10 mouse cellular contexts compared by ENCODE assay signal in the genomic region with DNA sequence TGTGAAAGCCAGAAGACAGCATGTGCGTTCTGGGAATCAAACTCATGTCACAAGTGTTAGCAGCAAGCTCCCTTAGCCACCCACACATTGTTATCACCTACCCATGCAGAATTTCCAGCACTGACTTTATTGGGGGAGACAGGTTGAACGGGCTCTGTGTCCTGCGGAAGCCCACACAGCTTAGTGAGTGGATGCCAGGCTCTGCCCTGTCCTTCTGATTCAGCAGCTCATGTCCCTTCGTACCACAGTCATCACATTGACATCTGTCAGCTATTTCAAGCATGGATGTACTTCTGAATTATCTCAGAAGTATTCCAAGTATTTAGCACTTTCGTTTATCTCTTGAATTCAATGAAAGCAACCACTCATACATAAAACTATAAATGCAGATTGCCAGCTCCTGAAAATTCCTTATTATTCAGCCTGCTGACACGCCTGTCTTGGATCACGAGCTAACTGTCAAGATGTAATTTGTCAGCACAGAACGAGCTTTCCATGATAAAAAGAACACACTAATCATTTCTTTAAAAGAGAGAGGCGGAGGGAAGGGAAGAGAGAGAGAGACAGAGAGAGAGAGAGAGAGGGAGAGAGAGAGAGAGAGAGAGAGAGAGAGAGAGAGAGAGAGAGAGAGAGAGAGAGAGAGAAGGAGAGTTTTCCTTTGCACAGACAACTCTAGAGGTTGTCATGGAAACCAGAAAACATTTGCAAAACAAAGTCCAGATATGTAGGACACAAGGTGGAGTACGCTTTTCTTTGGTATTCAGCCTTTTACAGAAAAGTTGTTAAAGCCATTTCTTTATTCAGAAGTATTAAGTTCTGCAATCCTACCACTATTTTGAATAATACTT.
DNase-seq lines count a peak whose midpoint lies in the region; ATAC-seq and TF ChIP-seq lines count a peak whose summit lies in the region.
"Had no signal": no experiment of that assay in that cellular context is flagged by ENCODE, and none has a peak within 500 bp of the region (broad histone marks: within the 10 kb centered on the region; RNA-seq: fewer than 3 reads in every experiment).

No protein-coding gene starts in this region.

- H3K36me3 ChIP-seq in kidney, adult 2 months (ENCODE audit: control insufficient read depth, insufficient read depth, low read length) = no peaks in the 10 kb centered on the region
- H3K36me3 ChIP-seq in intestine, embryonic 16.5 days (ENCODE audit: control insufficient read depth, insufficient read depth, low read length) = no peaks in the 10 kb centered on the region
- H3K36me3 ChIP-seq in neural tube, embryonic 15.5 days = no peaks in the 10 kb centered on the region
- H3K36me3 ChIP-seq: embryonic facial prominence, embryonic 12.5 days had no signal

- no peak overlapping the region for H3K27ac ChIP-seq in kidney, adult 2 months (ENCODE audit: insufficient read depth, low read depth, low read length)
- H3K27ac ChIP-seq in intestine, embryonic 16.5 days (ENCODE audit: low read length) = no peak overlapping the region
- H3K27ac ChIP-seq in neural tube, embryonic 15.5 days (replicated peaks) = no peak overlapping the region
- H3K27ac ChIP-seq: embryonic facial prominence, embryonic 12.5 days had no signal

- peak; percentile 21 for DNase-seq in kidney, adult 2 months
- DNase-seq in kidney, postnatal 14 days = no peak
- DNase-seq in Muller cell, postnatal 12 days (ENCODE audit: inconsistent ontology term) = peak; percentile 89
- DNase-seq in adipocyte (ENCODE audit: low spot score) = peak; percentile 81
- DNase-seq: gastrocnemius, postnatal 36 days had no signal

- no peaks in the 10 kb centered on the region for H3K27me3 ChIP-seq in kidney, adult 2 months (replicated peaks; ENCODE audit: control insufficient read depth, insufficient read depth, low read length)
- H3K27me3 ChIP-seq in intestine, embryonic 16.5 days (replicated peaks; ENCODE audit: control insufficient read depth, insufficient read depth, low read length) = no peaks in the 10 kb centered on the region
- H3K27me3 ChIP-seq in neural tube, embryonic 15.5 days (replicated peaks) = no peaks in the 10 kb centered on the region
- H3K27me3 ChIP-seq: embryonic facial prominence, embryonic 12.5 days had no signal

- TF ChIP-seq POLR2A in kidney, adult 2 months (IDR thresholded peaks at IDR 0.05; ENCODE audit: low read depth, low read length) = no peak

- no peak for TF ChIP-seq CTCF in kidney, adult 2 months (conservative IDR thresholded peaks at IDR 0.05; ENCODE audit: insufficient read depth, insufficient read length, low read depth, low read length)

- 53% methylated on average over 10 of the region's 10 CpGs for WGBS in kidney, adult 2 months
- WGBS in intestine, embryonic 16.5 days = 48% methylated on average over 10 of the region's 10 CpGs
- WGBS in neural tube, embryonic 15.5 days = 43% methylated on average over 10 of the region's 10 CpGs

- no peak overlapping the region for H3K9ac ChIP-seq in intestine, embryonic 16.5 days (ENCODE audit: low read depth, low read length)
- no peak overlapping the region for H3K9ac ChIP-seq in neural tube, embryonic 15.5 days (replicated peaks)
- H3K9ac ChIP-seq: embryonic facial prominence, embryonic 12.5 days had no signal

- H3K4me3 ChIP-seq in kidney, adult 2 months (ENCODE audit: insufficient read depth, low read depth, low read length) = no peak overlapping the region
- no peak overlapping the region for H3K4me3 ChIP-seq in intestine, embryonic 16.5 days (ENCODE audit: low read length)
- no peak overlapping the region for H3K4me3 ChIP-seq in neural tube, embryonic 15.5 days (replicated peaks)
- H3K4me3 ChIP-seq: embryonic facial prominence, embryonic 12.5 days had no signal

- peak; percentile 64 for ATAC-seq in intestine, embryonic 16.5 days
- no peak for ATAC-seq in neural tube, embryonic 15.5 days (ENCODE audit: low FRiP score)
- ATAC-seq in erythroid progenitor cell, adult 5-6 weeks (replicated peaks; ENCODE audit: low FRiP score, poor library complexity, severe bottlenecking) = no peak
- ATAC-seq in CD4-positive, CD25-positive, alpha-beta regulatory T cell, adult 4 months = no peak

- 0 out of 2 replicates have a peak, but pooled peaks cover 4% of the 10 kb centered on the region for H3K4me1 ChIP-seq in kidney, adult 2 months (ENCODE audit: control insufficient read depth, insufficient read depth, low read length)
- H3K4me1 ChIP-seq in intestine, embryonic 16.5 days (ENCODE audit: control insufficient read depth, insufficient read depth, low read length) = 0 out of 2 replicates have a peak, but pooled peaks cover 5% of the 10 kb centered on the region
- no peaks in the 10 kb centered on the region for H3K4me1 ChIP-seq in neural tube, embryonic 15.5 days
- H3K4me1 ChIP-seq: embryonic facial prominence, embryonic 12.5 days had no signal

- no peaks in the 10 kb centered on the region for H3K9me3 ChIP-seq in intestine, embryonic 16.5 days (ENCODE audit: control insufficient read depth, low read length)
- H3K9me3 ChIP-seq in neural tube, embryonic 15.5 days (replicated peaks) = no peaks in the 10 kb centered on the region; the same call in 1 of the 2 replicates
- H3K9me3 ChIP-seq: embryonic facial prominence, embryonic 12.5 days had no signal

- H3K4me2 ChIP-seq in intestine, embryonic 16.5 days (ENCODE audit: low read depth, low read length) = no peak overlapping the region
- H3K4me2 ChIP-seq in neural tube, embryonic 15.5 days = no peak overlapping the region
- H3K4me2 ChIP-seq: embryonic facial prominence, embryonic 12.5 days had no signal
